Mouse (Mus musculus) midbrain, embryonic 11.5 days (tissue): ENCODE results near the gene Ctsc. TPM values are rescaled to one million over a fixed set of nuclear protein-coding genes. Genes with fewer than 3 reads are reported as not detected.
A peak's percentile ranks its signal among the peaks of the same experiment; 100 is the strongest.

Source experiments
- ATAC-seq: fragments of 200-750 bp; cut with Nextera tagmentation; 2 replicates; pipeline ENCODE4 v1.8.0; 2017; ENCODE audit warnings: moderate TSS enrichment, moderate library complexity; ENCODE audit not compliant: low FRiP score
- DNase-seq: peaks from one replicate; pipeline ENCODE4 v3.0.0; 2015; ENCODE audit warnings: low spot score; ENCODE audit errors: missing footprints
- H3K27ac ChIP-seq: fragments of 300-500 bp; sonication (generic); 2 replicates; pipeline ENCODE4 v1.5.1; 2014; ENCODE audit warnings: low read depth, low read length
- H3K27me3 ChIP-seq: fragments of 300-500 bp; sonication (generic); 2 replicates; pipeline ENCODE4 v1.6.1; 2014; ENCODE audit warnings: mild to moderate bottlenecking, low read length, moderate library complexity, mixed read lengths; ENCODE audit not compliant: control insufficient read depth, insufficient read depth
- H3K36me3 ChIP-seq: fragments of 300-500 bp; sonication (generic); 2 replicates; pipeline ENCODE4 v1.6.1; 2014; ENCODE audit warnings: mild to moderate bottlenecking, low read length, moderate library complexity, mixed read lengths; ENCODE audit not compliant: control insufficient read depth, insufficient read depth
- H3K4me1 ChIP-seq: fragments of 300-500 bp; sonication (generic); 2 replicates; pipeline ENCODE4 v1.6.1; 2014; ENCODE audit warnings: low read length; ENCODE audit not compliant: control insufficient read depth, insufficient read depth
- H3K4me2 ChIP-seq: fragments of 300-500 bp; sonication (generic); 2 replicates; pipeline ENCODE4 v1.6.1; 2014; ENCODE audit warnings: mild to moderate bottlenecking, moderate library complexity
- H3K4me3 ChIP-seq: fragments of 300-500 bp; sonication (generic); 2 replicates; pipeline ENCODE4 v1.5.1; 2014; ENCODE audit warnings: low read depth, low read length
- H3K9ac ChIP-seq: fragments of 300-500 bp; sonication (generic); 2 replicates; pipeline ENCODE4 v1.6.1; 2014; ENCODE audit warnings: low read length
- H3K9me3 ChIP-seq: fragments of 300-500 bp; sonication (generic); 2 replicates; pipeline ENCODE4 v1.6.1; 2016; ENCODE audit warnings: low read length; ENCODE audit not compliant: control insufficient read depth
- WGBS: fragments of 180-500 bp; shearing (Covaris S2); extraction: QIAGEN DNeasy Blood & Tissue Kit; methylation state at CpG from one replicate; pipeline ENCODE4 v1.1.7; 2014; 5-methylcytosine and 5-hydroxymethylcytosine counted together
- polyA plus RNA-seq: library from polyadenylated mRNA; unstranded; fragments of >200 nt; fragmentation: Nextera tagmentation; extraction: Ambion mirVana; gene quantifications from 2 replicates; pipeline ENCODE4 v1.2.1, GENCODE M21; 2014

The Ctsc gene
- polyA plus RNA-seq, 1 experiment from 2014 or later = 22.8 TPM

GRCm38 (mm10) chr7:88318474-88318873 is 40.6 kb downstream of the Ctsc start:
- H3K9me3 ChIP-seq = no peaks in the 10 kb centered on the region
- H3K36me3 ChIP-seq = no peaks in the 10 kb centered on the region
- H3K27ac ChIP-seq = no peak overlapping the region
- DNase-seq (no peak), ATAC-seq (no peak)
- H3K27me3 ChIP-seq = no peaks in the 10 kb centered on the region
- H3K4me3 ChIP-seq = no peak overlapping the region
- H3K4me2 ChIP-seq = no peak overlapping the region
- 67% methylated on average over 1 of the region's 1 CpGs for WGBS
- no peaks in the 10 kb centered on the region for H3K4me1 ChIP-seq
- no peak overlapping the region for H3K9ac ChIP-seq

GRCm38 (mm10) chr7:88318904-88319303 is 41.0 kb downstream of the Ctsc start:
- DNase-seq (no peak), ATAC-seq (no peak)
- Histone ChIP-seq H3K9ac (no peak overlapping the region), H3K4me1 (no peaks in the 10 kb centered on the region), H3K4me2 (no peak overlapping the region), H3K4me3 (no peak overlapping the region), H3K36me3 (no peaks in the 10 kb centered on the region), H3K27ac (no peak overlapping the region), H3K9me3 (no peaks in the 10 kb centered on the region), H3K27me3 (no peaks in the 10 kb centered on the region)
- 85% methylated on average over 2 of the region's 2 CpGs for WGBS

- H3K4me2 ChIP-seq = no peak overlapping the region
- ATAC-seq (no peak), DNase-seq (no peak)
- H3K9me3 ChIP-seq = no peaks in the 10 kb centered on the region
- H3K9ac ChIP-seq = no peak overlapping the region
- no peak overlapping the region for H3K4me3 ChIP-seq
- no peaks in the 10 kb centered on the region for H3K27me3 ChIP-seq
- no peaks in the 10 kb centered on the region for H3K36me3 ChIP-seq
- no peak overlapping the region for H3K27ac ChIP-seq
- WGBS = 85% methylated on average over 3 of the region's 3 CpGs
- no peaks in the 10 kb centered on the region for H3K4me1 ChIP-seq
Measured at GRCm38 (mm10) chr7:88319414-88320140, 41.7 kb downstream of the Ctsc start.

DNA sequence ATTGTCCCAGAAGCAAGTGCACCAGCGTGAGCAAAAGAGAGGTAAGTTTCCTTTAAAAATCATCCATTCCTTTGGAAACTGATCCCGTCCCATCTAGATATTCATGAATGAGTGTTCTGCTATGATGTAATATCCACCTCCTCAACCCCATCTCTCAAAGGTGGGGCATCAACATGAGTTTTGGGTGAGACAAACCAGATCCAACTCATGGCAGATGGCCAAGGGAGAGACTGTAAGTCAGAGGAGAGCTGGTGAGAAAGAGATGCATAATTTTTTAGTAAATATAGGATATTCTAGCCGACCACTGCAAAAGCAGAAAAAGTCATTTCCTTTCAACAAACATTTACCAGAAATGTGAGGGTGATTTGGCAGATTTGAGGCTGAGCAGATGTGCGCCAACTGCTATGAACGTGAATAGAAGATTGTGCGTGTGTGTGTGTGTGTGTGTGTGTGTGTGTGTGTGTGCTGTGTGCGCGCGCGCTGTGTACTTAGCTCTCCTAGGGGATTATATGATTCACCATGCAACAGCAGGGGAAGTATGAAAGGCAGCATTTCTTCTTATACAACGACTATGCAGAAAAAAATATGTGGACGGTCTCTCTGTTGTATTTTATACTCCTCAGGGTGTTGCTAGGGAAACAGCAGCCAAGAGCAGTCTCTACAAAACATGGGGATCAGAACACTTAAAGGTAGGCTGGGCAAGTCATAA is 42.9 kb downstream of the Ctsc start:
- no peaks in the 10 kb centered on the region for H3K36me3 ChIP-seq
- H3K9me3 ChIP-seq = no peaks in the 10 kb centered on the region
- ATAC-seq (peak; percentile 61), DNase-seq (no peak)
- H3K9ac ChIP-seq = no peak overlapping the region
- no peak overlapping the region for H3K27ac ChIP-seq
- no peaks in the 10 kb centered on the region for H3K27me3 ChIP-seq
- WGBS = 73% methylated on average over 12 of the region's 12 CpGs
- no peak overlapping the region for H3K4me3 ChIP-seq
- no peaks in the 10 kb centered on the region for H3K4me1 ChIP-seq
- H3K4me2 ChIP-seq = no peak overlapping the region

DNA sequence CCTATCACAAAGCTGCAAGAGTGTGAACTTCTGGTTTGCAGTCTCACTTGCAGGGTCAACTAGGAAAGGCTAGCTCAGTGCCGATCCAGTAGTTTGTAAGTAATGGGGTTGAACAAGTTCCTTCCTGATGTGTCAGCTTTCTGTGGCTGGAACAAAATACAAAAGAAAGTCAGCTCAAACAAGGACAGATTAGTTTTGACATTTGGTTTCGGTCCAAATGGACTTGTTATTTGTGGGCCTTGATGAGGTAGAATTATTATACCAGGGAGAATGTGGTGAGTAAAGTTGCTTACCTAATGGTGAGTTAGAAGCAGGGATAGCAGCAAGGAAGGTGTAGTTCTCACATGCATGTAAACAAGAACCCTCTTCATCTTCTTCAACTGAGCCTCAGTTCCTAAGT is 44.5 kb downstream of the Ctsc start:
- H3K4me2 ChIP-seq = no peak overlapping the region
- H3K9me3 ChIP-seq = no peaks in the 10 kb centered on the region
- H3K9ac ChIP-seq = no peak overlapping the region
- H3K4me3 ChIP-seq = no peak overlapping the region
- DNase-seq (no peak), ATAC-seq (no peak)
- no peaks in the 10 kb centered on the region for H3K27me3 ChIP-seq
- H3K36me3 ChIP-seq = no peaks in the 10 kb centered on the region
- H3K4me1 ChIP-seq = no peaks in the 10 kb centered on the region
- 86% methylated on average over 2 of the region's 2 CpGs for WGBS
- H3K27ac ChIP-seq = no peak overlapping the region

- DNase-seq (no peak), ATAC-seq (no peak)
- Histone ChIP-seq H3K4me2 (no peak overlapping the region), H3K9ac (no peak overlapping the region), H3K9me3 (no peaks in the 10 kb centered on the region), H3K27ac (no peak overlapping the region), H3K4me3 (no peak overlapping the region), H3K36me3 (no peaks in the 10 kb centered on the region), H3K4me1 (no peaks in the 10 kb centered on the region), H3K27me3 (no peaks in the 10 kb centered on the region)
Measured at GRCm38 (mm10) chr7:88327495-88327894, 49.6 kb downstream of the Ctsc start.

DNA sequence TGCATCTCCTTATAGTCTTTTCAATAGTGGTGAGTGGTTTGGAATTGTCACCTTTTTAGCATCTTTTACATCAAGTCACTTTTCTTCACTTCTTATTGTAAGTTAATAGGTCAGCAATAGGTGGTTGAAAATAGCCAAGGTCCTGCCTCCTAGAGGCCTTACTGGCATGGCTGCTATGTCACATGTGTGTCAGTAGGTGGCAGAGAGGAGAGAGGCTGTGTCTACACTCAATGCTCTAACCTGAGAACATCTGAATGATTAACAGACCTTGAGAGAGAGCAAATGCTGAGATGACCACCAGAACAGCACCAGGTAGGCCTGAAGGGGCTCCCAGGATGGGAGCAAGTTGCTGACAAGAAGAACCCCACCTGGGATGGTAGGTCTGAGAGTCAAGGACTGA is 65.9 kb downstream of the Ctsc start:
- no peak for ATAC-seq
- Histone ChIP-seq H3K9me3 (no peaks in the 10 kb centered on the region), H3K4me3 (no peak overlapping the region), H3K4me1 (no peaks in the 10 kb centered on the region), H3K36me3 (no peaks in the 10 kb centered on the region), H3K27ac (no peak overlapping the region), H3K9ac (no peak overlapping the region), H3K4me2 (no peak overlapping the region), H3K27me3 (no peaks in the 10 kb centered on the region)
- DNase-seq = no peak

- DNase-seq (no peak), ATAC-seq (no peak)
- Histone ChIP-seq H3K4me1 (no peaks in the 10 kb centered on the region), H3K9me3 (no peaks in the 10 kb centered on the region), H3K27me3 (no peaks in the 10 kb centered on the region), H3K36me3 (no peaks in the 10 kb centered on the region), H3K4me2 (no peak overlapping the region), H3K27ac (no peak overlapping the region), H3K9ac (no peak overlapping the region), H3K4me3 (no peak overlapping the region)
- 80% methylated on average over 1 of the region's 1 CpGs for WGBS
Measured at GRCm38 (mm10) chr7:88346035-88346434, 68.2 kb downstream of the Ctsc start.

GRCm38 (mm10) chr7:88356871-88357776 is 79.2 kb downstream of the Ctsc start:
- Histone ChIP-seq H3K27me3 (no peaks in the 10 kb centered on the region), H3K27ac (no peak overlapping the region), H3K4me3 (no peak overlapping the region), H3K4me1 (no peaks in the 10 kb centered on the region), H3K9ac (no peak overlapping the region), H3K9me3 (no peaks in the 10 kb centered on the region), H3K36me3 (no peaks in the 10 kb centered on the region), H3K4me2 (no peak overlapping the region)
- ATAC-seq (no peak), DNase-seq (peak; percentile 85)
- 47% methylated on average over 4 of the region's 4 CpGs for WGBS
